Mouse (Mus musculus) erythroblast, embryonic 14.5 days (primary cell): Measurements from ENCODE around the gene Aprt.

Experiments used
- GATA1 ChIP-seq: IDR thresholded peaks from 2 replicates; pipeline ENCODE4 v1.6.1; 2012; ENCODE audit warnings: low read length, inconsistent platforms, mixed read lengths
- TAL1 ChIP-seq: IDR thresholded peaks from 3 replicates; pipeline ENCODE4 v1.6.1; 2012; ENCODE audit warnings: low read length, inconsistent platforms, mixed read lengths

- TF ChIP-seq GATA1 (peak; percentile 34; the same call in 1 of the 2 replicates), TAL1 (0 out of 3 replicates have a peak, but pooled peaks have one; percentile 27)
These were observed 38.2 kb downstream of the Aprt start for GRCm38 (mm10) chr8:122538310-122539076.
